11 mouse cellular contexts compared by ENCODE assay signal in genomic region chr5:66259000-66259399, GRCm38 (mm10). TPM values are rescaled to one million over a fixed set of nuclear protein-coding genes. Genes with fewer than 3 reads are reported as not detected.
A peak's percentile ranks its signal among the peaks of the same experiment; 100 is the strongest.
DNase-seq lines count a peak whose midpoint lies in the region; ATAC-seq and TF ChIP-seq lines count a peak whose summit lies in the region.
"Had no signal": no experiment of that assay in that cellular context is flagged by ENCODE, and none has a peak within 500 bp of the region (broad histone marks: within the 10 kb centered on the region; RNA-seq: fewer than 3 reads in every experiment).

No protein-coding gene starts in this region.

- 0 out of 2 replicates have a peak, but pooled peaks cover 2% of the 10 kb centered on the region for H3K4me1 ChIP-seq in heart, embryonic 13.5 days
- H3K4me1 ChIP-seq: heart, embryonic 15.5 days had no signal

- H3ac ChIP-seq in myocyte (ENCODE audit: control insufficient read depth, insufficient read length), result no peak overlapping the region

- H3K4me3 ChIP-seq in heart, embryonic 13.5 days, result no peak overlapping the region
- peak overlapping the region; percentile 20 for H3K4me3 ChIP-seq in myocyte

- no peak overlapping the region for H3K27ac ChIP-seq in heart, embryonic 13.5 days (replicated peaks)
- H3K27ac ChIP-seq: embryonic facial prominence, embryonic 13.5 days; forebrain, embryonic 12.5 days; heart, embryonic 15.5 days had no signal

- WGBS in heart, embryonic 13.5 days, result 68% methylated on average over 2 of the region's 2 CpGs

- no peak overlapping the region for H3K9ac ChIP-seq in heart, embryonic 13.5 days

- H3K36me3 ChIP-seq in heart, embryonic 13.5 days, result no peaks in the 10 kb centered on the region
- no peaks in the 10 kb centered on the region for H3K36me3 ChIP-seq in myocyte (ENCODE audit: control insufficient read depth, insufficient read depth)
- H3K36me3 ChIP-seq: embryonic facial prominence, embryonic 13.5 days; forebrain, embryonic 12.5 days; heart, embryonic 15.5 days had no signal

- peaks cover 18% of the 10 kb centered on the region for H3K27me3 ChIP-seq in heart, embryonic 13.5 days (replicated peaks)
- no peaks in the 10 kb centered on the region for H3K27me3 ChIP-seq in myocyte (ENCODE audit: control insufficient read depth, insufficient read depth, insufficient read length)
- H3K27me3 ChIP-seq: forebrain, embryonic 12.5 days had no signal

- TF ChIP-seq POLR2A in myocyte (IDR thresholded peaks at IDR 0.05; ENCODE audit: insufficient read length, low read depth), result no peak

- ATAC-seq in heart, embryonic 13.5 days (ENCODE audit: extremely low read depth, insufficient number of reproducible peaks, low FRiP score, low TSS enrichment), result no peak

- no peaks in the 10 kb centered on the region for H3K9me3 ChIP-seq in heart, embryonic 13.5 days
- H3K9me3 ChIP-seq: embryonic facial prominence, embryonic 13.5 days; forebrain, embryonic 12.5 days; heart, embryonic 15.5 days had no signal

- peak; percentile 57 for DNase-seq in adrenal gland, adult 2 months
- no peak for DNase-seq in adrenal gland, postnatal 10 days
- no peak for DNase-seq in heart, postnatal 10 days
- peak; percentile 25 for DNase-seq in 3T3-L1 (ENCODE audit: low read depth, low spot score)
- no peak for DNase-seq in frontal cortex, postnatal 14 days (ENCODE audit: low spot score in 2 of 2)

- H3K4me2 ChIP-seq in heart, embryonic 13.5 days, result peak overlapping the region; percentile 88; the same call in 1 of the 2 replicates
- H3K4me2 ChIP-seq in myocyte (ENCODE audit: low read depth), result no peak overlapping the region

- H3K79me2 ChIP-seq in myocyte (ENCODE audit: control insufficient read depth, insufficient read depth), result no peaks in the 10 kb centered on the region

- intact Hi-C loops in heart, postnatal 10 days (cut with DNase I), result no loop called here

TF ChIP-seq in myocyte, 11 proteins besides CTCF, POLR2A, EP300 and RAD21:
- TF ChIP-seq REST (IDR thresholded peaks at IDR 0.05; ENCODE audit: insufficient read depth, insufficient read length), result no peak
- TF ChIP-seq MYOG (IDR thresholded peaks at IDR 0.05; ENCODE audit: control insufficient read depth in 1 of 3, insufficient read depth in 1 of 3, insufficient read length in 2 of 3, low read depth in 2 of 3), result no peak
- TF ChIP-seq POLR2AphosphoS2 (IDR thresholded peaks at IDR 0.05; ENCODE audit: insufficient read length, low read depth), result no peak
- no peak for TF ChIP-seq MAX (IDR thresholded peaks at IDR 0.05; ENCODE audit: low read depth)
- TF ChIP-seq E2F4 (IDR thresholded peaks at IDR 0.05; ENCODE audit: insufficient read depth), result no peak
- no peak for TF ChIP-seq MYOD1 (IDR thresholded peaks at IDR 0.05; ENCODE audit: control insufficient read depth in 1 of 3, insufficient read length in 2 of 3, low read depth in 2 of 3)
- no peak for TF ChIP-seq TCF12 (IDR thresholded peaks at IDR 0.05; ENCODE audit: insufficient read depth, poor library complexity, severe bottlenecking)
- TF ChIP-seq TCF3 (IDR thresholded peaks at IDR 0.05; ENCODE audit: insufficient read length, low read depth), result no peak
- TF ChIP-seq USF1 (IDR thresholded peaks at IDR 0.05; ENCODE audit: low read depth), result no peak
- no peak for TF ChIP-seq SRF (IDR thresholded peaks at IDR 0.05; ENCODE audit: control insufficient read depth, insufficient read length, low read depth)
- TF ChIP-seq CEBPB (IDR thresholded peaks at IDR 0.05; ENCODE audit: insufficient read depth, poor library complexity, severe bottlenecking), result no peak

RNA-seq across cellular contexts. Expression of gene Nsun7, which starts 0.7 kb away (rescaled TPM):
- total RNA-seq in adrenal gland, adult 2 months (2021), result under 1 TPM; 0.40 to 0.45 TPM
- 0.22 TPM in 2 replicates for polyA plus RNA-seq in adrenal gland, adult 2 months (2012; rRNA removed)
- under 1 TPM; 0.39 to 0.48 TPM for total RNA-seq in adrenal gland, postnatal 10 days (2021)
- polyA plus RNA-seq in heart, embryonic 13.5 days (2015; fragmentation: Nextera tagmentation; extraction: Ambion mirVana), result 0.13 and 0.18 TPM in 2 replicates
- under 1 TPM; 0.07 TPM for total RNA-seq in heart, postnatal 10 days (2021)
- not detected for polyA plus RNA-seq in myocyte (2012; fragmentation: generic; extraction: Trizol)
- total RNA-seq: gastrocnemius, postnatal 14 days had no signal

Comparison
In these comparisons a context has a peak if more than half of its experiments do, and no peak if none do; other contexts are left out.
1. DNase-seq: peak in adrenal gland, adult 2 months (single experiment) and 3T3-L1 (single experiment); none in adrenal gland, postnatal 10 days (single experiment), heart, postnatal 10 days (0 of 2) and frontal cortex, postnatal 14 days (0 of 2).